Mouse (Mus musculus) 416B (cell line): ENCODE data around the gene Esm1.
A peak's percentile ranks its signal among the peaks of the same experiment; 100 is the strongest.
"Not testable (repeated sequence)": the region's sequence is repeated elsewhere in the genome, so short reads cannot be mapped to it uniquely, and the experiment has no call there.

Experiments
- DNase-seq: peaks from one replicate; pipeline ENCODE4 v3.0.0; 2011; ENCODE audit warnings: low read depth

Gene Esm1

GRCm38 (mm10) chr13:113227666-113228463, 18.4 kb downstream of the Esm1 start:
- no peak for DNase-seq

GRCm38 (mm10) chr13:113242129-113242528, 32.7 kb downstream of the Esm1 start:
- DNase-seq: no peak

GRCm38 (mm10) chr13:113245025-113245424, 35.6 kb downstream of the Esm1 start:
- DNase-seq: no peak

GRCm38 (mm10) chr13:113252580-113252979, 43.1 kb downstream of the Esm1 start:
- not testable (repeated sequence) for DNase-seq

- no peak for DNase-seq
Measured at GRCm38 (mm10) chr13:113256766-113257165, 47.3 kb downstream of the Esm1 start.

- no peak for DNase-seq
Measured at GRCm38 (mm10) chr13:113257190-113257589, 47.7 kb downstream of the Esm1 start.

- DNase-seq: no peak
Measured at GRCm38 (mm10) chr13:113259237-113259636, 49.8 kb downstream of the Esm1 start.

- peak; percentile 8 for DNase-seq
Measured at GRCm38 (mm10) chr13:113262822-113263221, 53.4 kb downstream of the Esm1 start.

- peak; percentile 25 for DNase-seq
Measured at GRCm38 (mm10) chr13:113265257-113265656, 55.8 kb downstream of the Esm1 start.

GRCm38 (mm10) chr13:113266495-113266951, 57.1 kb downstream of the Esm1 start:
- DNase-seq: peak; percentile 57

GRCm38 (mm10) chr13:113267204-113267603, 57.7 kb downstream of the Esm1 start:
- peak; percentile 82 for DNase-seq
